Mouse (Mus musculus) heart, embryonic 10.5 days (tissue): ENCODE data around the gene Tekt3. TPM values are rescaled to one million over a fixed set of nuclear protein-coding genes. Genes with fewer than 3 reads are reported as not detected.
A peak's percentile ranks its signal among the peaks of the same experiment; 100 is the strongest.

Experiments
- DNase-seq: peaks from one replicate; pipeline ENCODE4 v3.0.0-alpha.2; 2017; ENCODE audit warnings: low spot score
- H3K27ac ChIP-seq: fragments of 300-500 bp; sonication (generic); 2 replicates; pipeline ENCODE4 v1.5.1; 2016; ENCODE audit warnings: mild to moderate bottlenecking
- H3K27me3 ChIP-seq: fragments of 300-500 bp; sonication (generic); 2 replicates; pipeline ENCODE4 v1.6.1; 2016; ENCODE audit warnings: mild to moderate bottlenecking; ENCODE audit not compliant: poor library complexity, insufficient read depth, severe bottlenecking
- H3K36me3 ChIP-seq: fragments of 300-500 bp; sonication (generic); 2 replicates; pipeline ENCODE4 v1.6.1; 2016; ENCODE audit warnings: mild to moderate bottlenecking, moderate library complexity
- H3K4me1 ChIP-seq: fragments of 300-500 bp; sonication (generic); 2 replicates; pipeline ENCODE4 v1.6.1; 2016; ENCODE audit warnings: mild to moderate bottlenecking
- H3K4me3 ChIP-seq: fragments of 300-500 bp; sonication (generic); 2 replicates; pipeline ENCODE4 v1.5.1; 2016; ENCODE audit warnings: mild to moderate bottlenecking, moderate library complexity
- H3K9me3 ChIP-seq: fragments of 300-500 bp; sonication (generic); 2 replicates; pipeline ENCODE4 v1.6.1; 2016; ENCODE audit warnings: mild to moderate bottlenecking, moderate library complexity
- WGBS: fragments of 180-500 bp; shearing (Covaris S2); methylation state at CpG from one replicate; pipeline ENCODE4 v1.1.7; 2016; 5-methylcytosine and 5-hydroxymethylcytosine counted together
- polyA plus RNA-seq: library from polyadenylated mRNA; unstranded; fragments of >200 nt; fragmentation: Nextera tagmentation; extraction: Ambion mirVana; gene quantifications from 2 replicates; pipeline ENCODE4 v1.2.1, GENCODE M21; 2016

Tekt3 gene
- polyA plus RNA-seq, 1 experiment from 2014 or later: not detected

DNA sequence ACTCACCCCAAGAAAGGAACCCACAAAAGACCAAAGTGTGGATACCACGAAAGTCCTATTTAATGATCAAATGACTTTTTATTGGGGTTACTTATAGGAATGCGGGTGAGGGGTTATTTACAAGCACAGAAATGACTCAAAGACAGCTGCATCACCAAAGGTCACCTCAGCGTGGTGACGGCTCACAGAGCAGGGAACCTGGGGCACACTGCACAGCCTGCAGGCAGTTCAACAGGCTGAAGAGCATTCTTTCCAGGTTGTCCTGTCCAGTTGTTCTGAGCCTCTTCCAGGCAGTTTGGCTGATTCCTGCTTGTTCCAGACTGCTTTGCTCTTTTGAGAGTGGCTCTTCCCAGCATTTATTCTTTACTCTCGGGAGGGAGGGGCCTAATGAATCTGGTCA lies 55.2 kb downstream of the Tekt3 start:
- no peaks in the 10 kb centered on the region for H3K36me3 ChIP-seq
- no peak overlapping the region for H3K27ac ChIP-seq
- DNase-seq: no peak
- peaks cover 35% of the 10 kb centered on the region for H3K4me1 ChIP-seq
- H3K27me3 ChIP-seq: no peaks in the 10 kb centered on the region
- H3K9me3 ChIP-seq: no peaks in the 10 kb centered on the region
- no peak overlapping the region for H3K4me3 ChIP-seq
- 80% methylated on average over 5 of the region's 5 CpGs for WGBS

GRCm38 (mm10) chr11:63117266-63117665 lies 55.8 kb downstream of the Tekt3 start:
- Histone ChIP-seq H3K36me3 (no peaks in the 10 kb centered on the region), H3K27ac (no peak overlapping the region), H3K4me3 (no peak overlapping the region), H3K9me3 (no peaks in the 10 kb centered on the region), H3K27me3 (no peaks in the 10 kb centered on the region), H3K4me1 (peaks cover 35% of the 10 kb centered on the region)
- no peak for DNase-seq
- WGBS: 76% methylated on average over 1 of the region's 1 CpGs

DNA sequence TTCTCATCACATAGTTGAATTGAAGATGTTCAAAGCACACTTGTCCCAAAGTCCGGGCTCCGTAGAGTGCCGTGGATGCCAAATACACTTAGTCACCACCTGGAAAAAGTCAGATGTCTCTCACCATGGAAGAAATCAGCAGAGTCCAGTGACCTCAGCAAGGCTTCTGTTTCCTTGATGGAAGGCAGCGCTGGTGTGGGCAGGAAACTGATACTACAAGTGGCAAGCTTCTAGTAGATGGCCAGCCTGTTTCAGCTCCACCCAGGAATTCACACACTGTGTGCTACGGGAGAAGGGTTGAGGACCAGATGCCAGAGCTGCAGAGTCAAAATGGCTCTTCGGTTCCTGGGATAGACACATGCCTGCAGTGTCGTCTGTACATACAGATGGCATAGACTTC lies 58.3 kb downstream of the Tekt3 start:
- Histone ChIP-seq H3K36me3 (no peaks in the 10 kb centered on the region), H3K9me3 (no peaks in the 10 kb centered on the region), H3K27me3 (no peaks in the 10 kb centered on the region), H3K27ac (peak overlapping the region; percentile 75), H3K4me3 (no peak overlapping the region), H3K4me1 (peaks cover 43% of the 10 kb centered on the region)
- peak; percentile 91 for DNase-seq
- 31% methylated on average over 7 of the region's 7 CpGs for WGBS

DNA sequence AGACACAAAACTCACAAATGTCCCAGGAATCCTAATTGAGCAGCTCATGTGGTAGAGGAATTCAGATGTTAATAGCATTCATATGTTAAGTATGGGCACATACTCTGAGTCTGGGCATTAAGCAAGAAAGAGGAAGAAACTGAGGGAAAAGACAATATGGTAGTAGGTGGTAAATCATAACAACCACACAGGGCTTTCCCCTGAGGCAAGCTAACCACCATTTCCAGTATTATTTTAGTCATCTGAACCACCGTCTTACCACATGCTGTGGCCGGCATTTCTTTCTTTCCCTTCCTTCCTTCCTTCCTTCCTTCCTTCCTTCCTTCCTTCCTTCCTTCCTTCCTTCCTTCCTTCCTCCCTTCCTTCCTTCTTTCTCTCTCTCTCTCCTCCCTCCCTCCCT lies 60.8 kb downstream of the Tekt3 start:
- DNase-seq: no peak
- Histone ChIP-seq H3K4me1 (peaks cover 30% of the 10 kb centered on the region), H3K9me3 (no peaks in the 10 kb centered on the region), H3K36me3 (no peaks in the 10 kb centered on the region), H3K27me3 (no peaks in the 10 kb centered on the region), H3K4me3 (no peak overlapping the region), H3K27ac (no peak overlapping the region)
- WGBS: 77% methylated on average over 2 of the region's 2 CpGs

DNA sequence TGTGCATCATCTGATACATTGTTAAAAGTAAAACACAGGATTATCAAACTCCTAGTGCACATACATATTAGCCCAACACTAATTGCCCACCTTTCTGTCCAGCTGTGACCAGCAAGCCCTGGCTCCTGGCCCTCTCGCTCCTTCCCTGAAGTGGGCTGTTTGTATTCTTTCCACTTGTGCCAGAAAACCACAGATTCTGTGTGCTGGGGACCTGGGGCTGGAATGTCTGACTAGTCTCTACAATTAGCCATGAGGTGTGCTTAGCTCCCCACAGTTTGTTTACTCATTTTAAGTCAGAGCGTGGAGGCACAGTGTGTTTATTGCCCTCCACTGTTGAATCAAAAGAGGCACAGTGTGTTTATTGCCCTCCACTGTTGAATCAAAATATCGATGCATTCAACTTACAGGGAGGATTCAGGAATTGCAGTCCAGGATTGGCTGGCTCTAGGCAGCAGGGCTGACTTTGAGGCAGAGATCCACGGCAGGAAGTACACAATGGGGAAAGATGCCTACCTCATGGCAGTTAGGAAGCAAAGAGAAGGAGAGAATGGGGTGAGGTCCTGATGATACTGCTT lies 61.4 kb downstream of the Tekt3 start:
- no peak for DNase-seq
- no peaks in the 10 kb centered on the region; the same call in 1 of the 2 replicates for H3K27me3 ChIP-seq
- 73% methylated on average over 4 of the region's 4 CpGs for WGBS
- H3K9me3 ChIP-seq: no peaks in the 10 kb centered on the region
- H3K4me1 ChIP-seq: peaks cover 30% of the 10 kb centered on the region
- H3K36me3 ChIP-seq: no peaks in the 10 kb centered on the region
- H3K4me3 ChIP-seq: no peak overlapping the region
- H3K27ac ChIP-seq: no peak overlapping the region

DNA sequence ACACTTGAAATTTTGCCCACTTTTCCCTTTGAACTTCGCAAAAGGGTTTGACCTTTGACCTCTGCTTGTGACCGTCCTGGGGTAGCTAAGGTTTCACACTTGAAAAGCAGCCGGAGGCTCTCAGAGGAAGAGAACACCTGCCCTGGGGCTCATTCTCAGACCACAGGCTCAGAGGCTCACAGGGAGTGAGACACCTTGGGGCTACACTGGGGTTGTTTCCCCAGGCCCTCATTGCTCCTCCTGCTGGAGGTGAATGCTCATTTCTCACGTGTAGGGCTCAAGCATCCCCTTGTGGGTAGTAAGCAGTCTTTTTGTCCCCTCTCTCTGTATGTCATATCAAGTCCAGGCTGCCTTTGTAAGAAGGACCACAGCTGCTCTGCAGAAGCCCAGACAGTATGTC lies 62.9 kb downstream of the Tekt3 start:
- Histone ChIP-seq H3K27ac (peak overlapping the region; percentile 16; the same call in 1 of the 2 replicates), H3K36me3 (no peaks in the 10 kb centered on the region), H3K4me3 (no peak overlapping the region), H3K4me1 (peaks cover 33% of the 10 kb centered on the region), H3K27me3 (peaks cover 4% of the 10 kb centered on the region), H3K9me3 (no peaks in the 10 kb centered on the region)
- no peak for DNase-seq
- 22% methylated on average over 4 of the region's 4 CpGs for whole genome bisulfite sequencing

- Histone ChIP-seq H3K4me3 (no peak overlapping the region), H3K9me3 (no peaks in the 10 kb centered on the region), H3K4me1 (peaks cover 36% of the 10 kb centered on the region), H3K27me3 (peaks cover 13% of the 10 kb centered on the region), H3K27ac (peak overlapping the region; percentile 73), H3K36me3 (no peaks in the 10 kb centered on the region)
- 43% methylated on average over 5 of the region's 5 CpGs for WGBS
- DNase-seq: no peak
Observed at GRCm38 (mm10) chr11:63125832-63126456, 64.5 kb downstream of the Tekt3 start.

- Histone ChIP-seq H3K27ac (0 out of 2 replicates have a peak overlapping the region, but pooled peaks have one; percentile 2), H3K9me3 (no peaks in the 10 kb centered on the region), H3K27me3 (peaks cover 22% of the 10 kb centered on the region), H3K36me3 (no peaks in the 10 kb centered on the region), H3K4me3 (no peak overlapping the region), H3K4me1 (peaks cover 47% of the 10 kb centered on the region)
- WGBS: 65% methylated on average over 8 of the region's 8 CpGs
- DNase-seq: no peak
Observed at GRCm38 (mm10) chr11:63126976-63127375, 65.5 kb downstream of the Tekt3 start.

GRCm38 (mm10) chr11:63127513-63127912 lies 66.1 kb downstream of the Tekt3 start:
- H3K27ac ChIP-seq: no peak overlapping the region
- no peaks in the 10 kb centered on the region for H3K9me3 ChIP-seq
- H3K36me3 ChIP-seq: no peaks in the 10 kb centered on the region
- peaks cover 52% of the 10 kb centered on the region for H3K4me1 ChIP-seq
- H3K4me3 ChIP-seq: no peak overlapping the region
- 86% methylated on average over 4 of the region's 4 CpGs for WGBS
- no peak for DNase-seq
- peaks cover 26% of the 10 kb centered on the region for H3K27me3 ChIP-seq

GRCm38 (mm10) chr11:63128784-63129183 lies 67.3 kb downstream of the Tekt3 start, which contains the start of gene Pmp22:
TSS of gene Pmp22 (plus strand) at chr11:63128982.
- Histone ChIP-seq H3K9me3 (no peaks in the 10 kb centered on the region), H3K4me1 (peaks cover 61% of the 10 kb centered on the region), H3K27ac (peak within 1 kb of the TSS; percentile 60; the same call in 1 of the 2 replicates), H3K27me3 (peaks cover 27% of the 10 kb centered on the region), H3K4me3 (peak within 1 kb of the TSS; percentile 31; the same call in 1 of the 2 replicates), H3K36me3 (no peaks in the 10 kb centered on the region)
- no peak for DNase-seq
- WGBS: 57% methylated on average over 2 of the region's 2 CpGs

GRCm38 (mm10) chr11:63129375-63129774 lies 67.9 kb downstream of the Tekt3 start:
- no peak for DNase-seq
- peak overlapping the region; percentile 60; the same call in 1 of the 2 replicates for H3K27ac ChIP-seq
- peaks cover 4% of the 10 kb centered on the region; the same call in 1 of the 2 replicates for H3K36me3 ChIP-seq
- peak overlapping the region; percentile 31; the same call in 1 of the 2 replicates for H3K4me3 ChIP-seq
- no peaks in the 10 kb centered on the region for H3K9me3 ChIP-seq
- 32% methylated on average over 9 of the region's 9 CpGs for WGBS
- peaks cover 33% of the 10 kb centered on the region for H3K27me3 ChIP-seq
- H3K4me1 ChIP-seq: peaks cover 62% of the 10 kb centered on the region

GRCm38 (mm10) chr11:63129840-63130239 lies 68.4 kb downstream of the Tekt3 start:
- Histone ChIP-seq H3K4me3 (peak overlapping the region; percentile 31; the same call in 1 of the 2 replicates), H3K27ac (peak overlapping the region; percentile 60; the same call in 1 of the 2 replicates), H3K9me3 (no peaks in the 10 kb centered on the region), H3K36me3 (peaks cover 9% of the 10 kb centered on the region; the same call in 1 of the 2 replicates), H3K27me3 (peaks cover 35% of the 10 kb centered on the region), H3K4me1 (peaks cover 62% of the 10 kb centered on the region)
- no peak for DNase-seq
- WGBS: 22% methylated on average over 12 of the region's 12 CpGs

DNA sequence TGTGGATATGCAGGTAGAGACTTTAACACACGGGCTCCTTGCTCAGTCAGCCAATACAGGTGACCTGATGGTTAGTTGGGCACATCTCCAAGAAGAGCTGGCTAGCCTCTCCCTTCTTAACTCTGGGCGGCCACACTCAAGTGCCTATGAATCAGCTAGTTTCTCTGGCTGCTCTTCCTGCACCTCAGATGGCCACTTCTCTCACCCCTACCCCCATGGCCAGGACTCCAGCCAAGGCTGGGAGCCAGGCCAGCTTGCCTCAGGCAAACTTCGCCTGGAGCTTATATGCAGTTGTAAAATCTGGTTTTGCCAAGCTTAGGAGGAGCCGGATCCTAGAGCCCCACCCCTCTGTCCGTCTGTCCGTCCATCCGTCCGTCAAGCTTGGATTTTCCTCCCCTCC lies 69.0 kb downstream of the Tekt3 start:
- 44% methylated on average over 8 of the region's 8 CpGs for WGBS
- H3K4me3 ChIP-seq: peak overlapping the region; percentile 81
- peaks cover 67% of the 10 kb centered on the region for H3K4me1 ChIP-seq

More for the DNA sequence above, 69.0 kb downstream of the Tekt3 start:
- no peak for DNase-seq
- peaks cover 12% of the 10 kb centered on the region; the same call in 1 of the 2 replicates for H3K36me3 ChIP-seq
- peaks cover 37% of the 10 kb centered on the region for H3K27me3 ChIP-seq
- no peaks in the 10 kb centered on the region for H3K9me3 ChIP-seq
- 0 out of 2 replicates have a peak overlapping the region, but pooled peaks have one; percentile 11 for H3K27ac ChIP-seq
